Mouse (Mus musculus) ES-Bruce4 (cell line): ENCODE data around the gene Tex2.

Experiments used
- CTCF ChIP-seq: IDR thresholded peaks from one replicate; pipeline ENCODE4 v1.8.1; 2011; ENCODE audit warnings: low read depth, low read length
- EP300 ChIP-seq: IDR thresholded peaks from 2 replicates; pipeline ENCODE4 v1.6.1; 2011; ENCODE audit warnings: low read depth, low read length; ENCODE audit not compliant: insufficient read depth

DNA sequence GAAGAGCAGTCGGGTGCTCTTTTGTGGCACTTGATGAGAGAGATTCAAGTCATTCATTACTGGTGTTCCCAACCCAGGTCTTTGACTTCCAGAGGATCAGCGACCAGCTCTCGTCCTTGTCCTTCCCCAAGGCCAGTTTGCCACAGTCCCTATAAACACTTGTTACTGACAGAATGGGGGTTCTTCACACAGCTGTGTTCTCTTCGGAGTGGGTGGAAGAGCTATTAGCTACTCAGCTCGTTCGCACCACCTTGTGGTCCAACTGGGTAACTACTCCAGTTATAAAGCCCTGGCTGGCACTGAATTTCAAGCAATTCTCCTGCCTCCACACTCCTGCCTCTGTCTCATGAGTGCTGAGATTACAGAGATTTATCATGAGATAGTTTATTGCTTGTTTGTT, 14.5 kb upstream of the Tex2 start:
- TF ChIP-seq EP300 (no peak), CTCF (peak; percentile 64)
